Mouse (Mus musculus): ENCODE measurements around the gene Susd5.
"Not testable (repeated sequence)": the region's sequence is repeated elsewhere in the genome, so short reads cannot be mapped to it uniquely, and the experiment has no call there.

The Susd5 gene

DNA sequence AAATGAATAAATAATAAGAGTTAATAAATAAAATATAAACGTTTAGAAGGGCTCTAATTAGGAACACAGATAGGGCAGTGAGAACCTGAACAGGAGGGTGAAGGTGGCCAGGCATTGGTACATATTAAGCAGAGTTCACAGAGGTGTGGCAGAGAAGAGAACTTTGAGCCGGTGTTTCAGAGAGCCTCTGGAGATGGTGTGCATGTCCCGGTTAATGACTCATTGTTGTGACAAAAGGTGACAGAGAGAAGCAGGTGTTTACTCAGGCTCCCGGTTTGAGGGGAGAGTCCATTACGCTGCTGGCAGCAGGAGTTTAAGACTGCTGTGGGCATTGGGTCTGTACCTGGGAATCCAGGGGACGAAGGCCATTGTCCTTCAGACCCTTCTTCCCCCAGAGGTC lies 12.4 kb downstream of the Susd5 start:
- no peak for DNase-seq (ENCODE audit: low spot score)

GRCm38 (mm10) chr9:114073681-114074080 lies 16.7 kb downstream of the Susd5 start:
- DNase-seq (ENCODE audit: low spot score): no peak

DNA sequence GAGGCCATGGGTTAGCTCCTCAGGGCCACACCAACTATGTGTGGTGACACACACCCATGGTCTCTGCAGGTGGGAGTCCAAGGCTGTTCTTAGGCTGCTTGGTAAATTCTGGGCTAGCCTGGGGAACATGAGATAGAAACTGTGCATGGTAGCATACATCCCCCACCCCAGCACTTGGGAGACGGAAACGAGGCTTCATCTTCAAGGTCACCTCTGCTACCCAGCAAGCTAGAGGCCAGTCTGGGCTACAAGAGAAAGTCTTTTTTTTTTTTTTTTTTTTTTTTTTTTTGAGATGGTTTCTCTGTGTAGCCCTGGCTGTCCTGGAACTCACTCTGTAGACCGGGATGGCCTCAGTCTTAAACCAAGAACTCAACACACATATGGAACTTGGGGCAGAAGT lies 29.5 kb downstream of the Susd5 start:
- DNase-seq (ENCODE audit: low spot score): no peak

DNA sequence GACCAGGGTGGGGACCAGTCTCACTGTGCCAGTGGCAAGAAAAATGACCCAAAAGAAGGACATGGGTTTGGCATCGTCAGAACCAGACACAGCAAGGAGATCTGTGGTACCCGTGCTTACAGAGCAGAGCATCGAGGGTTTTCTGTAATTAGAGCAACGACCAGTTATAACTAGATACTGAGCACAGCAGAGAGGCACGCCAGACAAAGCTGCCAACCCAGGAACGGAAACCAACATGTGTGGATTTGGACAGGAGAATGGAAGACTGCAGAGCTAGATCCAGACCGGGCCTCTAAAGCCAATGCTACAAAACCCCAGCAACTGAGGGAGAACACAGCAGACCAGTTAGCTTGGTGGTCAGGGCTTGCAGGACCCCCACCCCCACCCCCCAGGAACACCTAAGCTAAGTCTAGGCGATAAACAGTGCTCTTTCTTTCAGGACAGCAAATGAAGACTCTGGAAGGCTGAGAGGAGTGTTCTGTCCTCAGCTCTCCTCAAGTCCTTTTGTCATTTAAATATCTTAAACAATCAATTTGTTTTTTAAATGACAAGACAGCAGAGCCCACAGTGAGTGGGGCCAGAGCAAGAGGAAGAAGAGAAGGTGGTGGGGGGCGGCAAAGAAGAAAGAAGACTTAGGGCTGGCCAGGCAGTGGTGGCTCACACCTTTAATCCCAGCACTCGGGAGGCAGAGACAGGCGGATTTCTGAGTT lies 30.3 kb downstream of the Susd5 start:
- no peak for DNase-seq (ENCODE audit: low spot score)

DNA sequence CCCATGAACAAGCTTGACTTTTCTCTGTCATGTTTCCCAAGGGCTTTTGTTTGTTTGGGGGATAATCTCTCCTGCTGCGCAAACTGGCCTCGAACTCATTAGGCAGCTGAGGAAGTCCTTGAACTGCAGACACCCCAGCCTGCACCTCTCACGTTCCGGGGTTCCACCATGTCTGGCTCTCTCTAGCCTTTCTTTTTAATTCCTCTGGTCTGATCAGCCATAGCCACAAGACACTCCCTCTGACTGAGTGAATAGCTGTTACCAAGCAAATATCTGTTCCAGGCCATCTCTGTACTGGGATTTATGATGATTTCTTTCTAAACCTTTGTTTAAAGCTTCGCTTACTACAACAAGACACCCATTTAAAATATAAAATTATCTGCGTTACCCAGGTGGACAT lies 31.9 kb downstream of the Susd5 start:
- DNase-seq (ENCODE audit: low spot score): not testable (repeated sequence)

- not testable (repeated sequence) for DNase-seq (ENCODE audit: low spot score)
These were observed 35.2 kb downstream of the Susd5 start for GRCm38 (mm10) chr9:114092188-114092587.

- DNase-seq (ENCODE audit: low spot score): no peak
These were observed 37.9 kb downstream of the Susd5 start for GRCm38 (mm10) chr9:114094854-114095253.

- DNase-seq (ENCODE audit: low spot score): no peak
These were observed 41.9 kb downstream of the Susd5 start for GRCm38 (mm10) chr9:114098716-114099302.

GRCm38 (mm10) chr9:114110268-114110667 lies 53.3 kb downstream of the Susd5 start:
- DNase-seq (ENCODE audit: low spot score): no peak

GRCm38 (mm10) chr9:114111161-114111560 lies 54.2 kb downstream of the Susd5 start:
- no peak for DNase-seq (ENCODE audit: low spot score)

DNA sequence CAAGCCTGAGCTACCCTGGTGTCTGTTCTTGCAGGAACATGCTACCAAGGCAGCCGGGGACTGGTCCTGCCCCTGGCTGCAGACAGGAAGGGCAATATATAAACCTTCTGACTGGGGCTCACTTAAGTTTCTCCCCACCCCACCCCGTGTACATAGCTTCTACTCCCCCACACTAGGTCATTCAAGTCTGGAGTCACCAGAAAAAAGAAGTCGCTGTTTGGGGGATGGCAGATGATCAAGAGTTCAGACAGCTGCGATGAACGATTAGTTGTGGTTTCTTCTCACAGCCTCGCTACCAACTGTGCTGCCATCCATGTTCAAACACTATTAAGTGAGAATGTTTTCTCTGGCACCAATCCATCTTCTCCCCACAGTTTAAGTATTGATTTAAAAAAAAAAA lies 55.3 kb downstream of the Susd5 start:
- no peak for DNase-seq (ENCODE audit: low spot score)

GRCm38 (mm10) chr9:114113911-114114623 lies 57.1 kb downstream of the Susd5 start:
- DNase-seq (ENCODE audit: low spot score): no peak

- peak; percentile 58 for DNase-seq (ENCODE audit: low spot score)
These were observed 59.7 kb downstream of the Susd5 start for GRCm38 (mm10) chr9:114116672-114117071.

DNA sequence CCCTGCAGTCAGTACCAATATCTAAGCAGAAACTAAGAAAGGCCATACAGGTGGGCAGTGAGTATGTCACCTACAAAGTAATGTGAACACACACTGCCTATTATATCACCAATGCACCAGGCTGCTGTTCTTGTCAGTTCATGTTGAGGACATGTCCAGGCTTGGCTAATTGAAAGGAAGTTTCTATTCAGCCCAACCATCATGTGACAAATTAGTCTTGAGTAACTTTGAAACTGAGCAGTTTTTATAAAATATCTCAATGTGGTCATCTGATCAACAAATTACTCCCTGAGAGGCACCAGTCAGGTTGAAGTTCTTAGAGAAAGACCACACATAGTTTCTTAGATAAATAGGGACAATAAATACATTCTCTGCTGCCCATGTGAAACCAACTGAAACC lies 65.9 kb downstream of the Susd5 start:
- not testable (repeated sequence) for DNase-seq (ENCODE audit: low spot score)

DNA sequence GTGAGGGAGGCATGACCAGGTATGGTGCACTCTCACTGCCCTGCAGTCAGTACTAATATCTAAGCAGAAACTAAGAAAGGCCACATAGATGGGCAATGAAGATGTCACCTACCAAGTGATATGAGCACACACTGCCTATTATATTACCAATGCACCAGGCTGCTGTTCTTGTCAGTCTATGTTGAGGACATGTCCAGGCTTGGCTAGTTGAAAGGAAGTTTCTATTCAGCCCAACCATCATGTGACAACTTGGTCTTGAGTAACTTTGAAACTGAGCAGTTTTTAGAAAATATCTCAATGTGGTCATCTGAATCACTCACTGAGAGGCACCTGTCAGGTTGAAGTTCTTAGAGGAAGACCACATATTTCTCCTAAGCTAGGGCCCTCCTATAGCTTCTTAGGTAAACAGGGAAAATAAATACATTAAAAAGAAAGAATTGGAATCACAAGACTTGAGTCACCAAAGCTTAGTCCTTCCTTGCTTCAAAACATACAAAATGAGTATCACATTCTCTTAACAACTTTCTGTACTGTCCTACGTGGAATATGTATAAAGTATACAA lies 72.4 kb downstream of the Susd5 start:
- DNase-seq (ENCODE audit: low spot score): not testable (repeated sequence)

Data from urinary bladder, postnatal 14 days (tissue).